Mouse (Mus musculus) mature B cell (primary cell): ENCODE measurements around the gene Gxylt2.

ENCODE experiments used
- in situ Hi-C: fragments of 300-500 bp; cut with MboI; formaldehyde crosslinking; loops from 2 replicates; pipeline ENCODE4 v1.14.3; 2019

Gxylt2 gene

DNA sequence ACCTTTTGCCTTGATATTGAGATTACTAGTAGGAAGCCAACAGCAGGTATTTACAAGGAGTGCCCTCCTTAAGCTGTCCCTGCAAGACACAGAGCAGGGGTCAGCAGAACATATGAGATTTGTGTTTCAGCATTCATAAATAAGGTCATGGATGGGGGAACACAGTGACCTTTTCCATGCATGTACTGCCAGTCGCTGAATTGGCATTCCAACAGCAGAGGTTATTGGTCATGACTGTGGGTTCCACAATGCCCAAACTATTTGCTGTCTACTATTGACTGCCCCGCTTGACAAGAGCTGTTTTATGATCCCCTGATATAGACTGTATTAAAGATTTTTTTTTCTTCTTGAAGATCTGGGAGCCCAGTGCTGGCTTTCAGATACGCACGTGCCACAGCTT, 95.2 kb downstream of the Gxylt2 start:
- in situ Hi-C loops: no loop called here

GRCm38 (mm10) chr6:100800497-100800955, 96.0 kb downstream of the Gxylt2 start:
- in situ Hi-C loops: no loop called here

DNA sequence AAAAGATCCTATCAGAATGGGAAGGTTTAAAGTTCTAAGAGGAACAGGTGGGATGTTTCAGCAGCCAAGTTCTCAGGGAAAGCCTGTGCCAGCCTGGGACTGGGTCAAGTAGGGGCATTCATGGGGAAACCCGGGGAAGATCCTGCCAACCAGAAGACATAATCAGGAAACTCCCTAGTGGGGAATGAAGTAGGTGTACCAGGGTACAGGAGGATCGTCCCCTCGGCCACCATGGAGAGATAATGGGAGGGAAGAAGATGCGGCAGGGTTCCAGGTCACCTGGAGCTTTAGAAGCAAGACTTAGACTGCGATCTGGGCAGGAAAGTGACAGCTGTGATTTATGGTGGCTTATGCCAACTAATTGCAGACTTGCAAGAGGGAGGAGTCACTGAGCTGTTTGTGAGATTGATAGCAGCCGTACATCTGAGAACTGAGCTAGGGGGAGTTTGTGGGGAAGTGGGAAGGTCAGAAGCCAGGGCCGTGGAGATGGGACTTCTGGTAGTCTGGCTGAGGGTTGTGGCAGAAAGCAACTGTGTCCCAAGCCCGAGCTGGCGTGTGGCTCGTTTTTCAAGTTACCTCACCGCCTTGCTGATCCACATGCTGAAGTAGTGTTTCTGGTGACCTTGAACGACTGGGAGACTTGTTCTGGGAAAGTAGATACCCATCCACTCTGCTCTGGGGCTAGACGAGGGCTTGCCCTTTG, 98.0 kb downstream of the Gxylt2 start:
- in situ Hi-C loops: no loop called here

DNA sequence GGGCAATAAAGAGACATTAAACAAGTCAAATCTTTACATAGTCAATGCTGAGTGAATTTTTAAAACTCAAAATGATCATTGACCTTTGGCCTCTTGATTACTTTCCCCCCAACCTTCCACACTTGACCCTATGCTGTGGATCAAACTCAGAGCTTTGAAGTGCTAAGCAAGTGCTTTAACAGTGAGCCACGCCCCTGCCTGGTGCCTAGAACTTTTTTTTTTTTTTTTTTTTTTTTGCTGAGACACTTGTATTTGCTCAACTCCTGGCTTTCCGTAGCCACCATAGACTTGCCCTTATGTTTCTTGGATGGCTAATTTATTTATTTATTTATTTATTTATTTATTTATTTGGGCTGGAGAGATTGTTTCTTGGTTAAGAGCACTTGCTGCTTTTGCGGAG, 98.7 kb downstream of the Gxylt2 start:
- in situ Hi-C loops: no loop called here

GRCm38 (mm10) chr6:100807187-100807586, 102.7 kb downstream of the Gxylt2 start:
- in situ Hi-C loops: no loop called here

DNA sequence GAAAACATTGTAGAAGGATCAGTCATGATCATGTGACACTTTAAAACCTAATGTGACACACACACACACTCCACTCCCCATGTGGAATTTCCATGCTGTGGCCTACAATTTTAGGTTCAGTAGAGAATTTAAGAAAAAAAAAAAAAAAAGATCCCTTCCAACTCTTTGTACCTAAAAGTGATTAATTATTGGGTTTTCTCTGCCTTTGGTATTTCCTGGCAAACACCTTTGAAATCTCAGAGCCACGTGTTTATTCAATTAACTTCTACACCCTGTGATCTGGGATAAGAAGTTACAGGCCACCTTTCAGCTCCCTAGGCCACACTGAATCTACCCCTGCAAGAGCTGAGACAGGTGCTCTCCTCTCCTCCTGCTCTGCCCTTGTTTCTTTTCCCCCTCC, 103.2 kb downstream of the Gxylt2 start:
- in situ Hi-C loops: no loop called here

DNA sequence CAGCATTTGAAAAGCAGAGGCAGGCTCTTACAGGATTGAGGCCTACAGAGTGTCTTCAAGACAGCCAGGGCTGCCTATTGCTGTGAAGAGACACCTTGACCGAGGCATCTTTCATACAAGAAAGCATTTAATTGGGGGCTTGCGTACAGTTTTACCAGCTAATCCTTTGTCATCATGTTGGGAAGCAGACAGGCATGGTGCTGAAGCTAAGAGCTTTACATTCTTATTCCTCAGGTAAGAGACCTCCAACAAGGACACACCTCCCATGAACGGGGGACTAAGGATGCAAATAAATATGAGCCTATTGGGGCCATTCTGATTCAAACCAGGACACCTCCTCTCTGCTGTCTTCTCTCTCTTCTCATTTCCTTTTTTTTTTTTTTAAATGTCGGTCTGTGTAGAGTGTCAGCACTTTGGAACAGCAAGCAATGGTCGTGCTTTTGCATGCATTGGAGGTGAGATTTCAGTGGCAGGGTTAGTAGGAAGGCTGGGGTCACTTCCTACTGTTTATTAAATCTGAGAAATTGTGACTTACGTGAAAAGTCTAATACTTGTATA, 103.8 kb downstream of the Gxylt2 start:
- in situ Hi-C loops: no loop called here

DNA sequence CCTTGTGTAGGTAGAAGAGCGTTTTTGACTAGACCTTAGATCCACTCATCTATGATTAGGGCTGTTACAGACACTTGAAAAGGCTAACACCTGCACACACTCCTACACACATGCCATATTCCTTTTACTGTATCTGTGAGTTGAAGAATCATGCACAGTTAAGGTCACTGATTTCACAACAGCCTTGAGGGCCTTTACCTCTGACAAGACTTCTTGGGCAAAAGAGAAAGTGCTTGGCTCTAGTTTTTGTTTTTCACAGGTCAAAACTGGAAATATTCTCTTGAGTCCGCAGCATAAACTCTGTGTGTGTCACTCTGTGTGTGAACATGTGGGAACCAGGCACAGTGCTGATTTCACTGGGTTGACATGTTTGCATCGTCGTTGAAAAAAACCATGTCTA, 105.6 kb downstream of the Gxylt2 start:
- in situ Hi-C loops: no loop called here

GRCm38 (mm10) chr6:100811731-100812130, 107.2 kb downstream of the Gxylt2 start:
- in situ Hi-C loops: no loop called here

DNA sequence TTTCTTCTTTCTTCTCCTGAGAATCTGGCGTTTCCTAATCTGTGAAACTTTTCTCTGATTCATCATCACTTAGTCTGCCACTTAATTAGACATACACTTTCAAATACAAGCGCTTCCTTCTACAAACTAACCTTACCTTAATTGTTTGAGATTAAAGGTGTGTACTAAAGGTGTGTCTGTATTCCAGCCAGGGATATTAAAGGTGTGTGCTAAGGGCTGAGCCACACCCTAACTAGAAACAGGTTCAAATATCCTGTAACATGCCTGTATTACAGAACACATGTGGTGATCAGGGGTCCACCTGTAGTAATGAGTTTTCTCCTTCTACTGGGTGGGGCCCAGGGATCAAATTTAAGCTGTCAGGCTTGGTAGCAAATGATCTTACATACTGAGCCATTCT, 116.8 kb downstream of the Gxylt2 start:
- in situ Hi-C loops: no loop called here

- in situ Hi-C loops: no loop called here
Measured at GRCm38 (mm10) chr6:100823356-100823755, 118.8 kb downstream of the Gxylt2 start.

- in situ Hi-C loops: no loop called here
Measured at GRCm38 (mm10) chr6:100824381-100824965, 119.9 kb downstream of the Gxylt2 start.

GRCm38 (mm10) chr6:100826046-100826445, 121.5 kb downstream of the Gxylt2 start:
- in situ Hi-C loops: loop anchor here (25.0 kb wide), 2 partner anchors 164 to 539 kb away; partner anchors contain the start of genes Rybp and Shq1

DNA sequence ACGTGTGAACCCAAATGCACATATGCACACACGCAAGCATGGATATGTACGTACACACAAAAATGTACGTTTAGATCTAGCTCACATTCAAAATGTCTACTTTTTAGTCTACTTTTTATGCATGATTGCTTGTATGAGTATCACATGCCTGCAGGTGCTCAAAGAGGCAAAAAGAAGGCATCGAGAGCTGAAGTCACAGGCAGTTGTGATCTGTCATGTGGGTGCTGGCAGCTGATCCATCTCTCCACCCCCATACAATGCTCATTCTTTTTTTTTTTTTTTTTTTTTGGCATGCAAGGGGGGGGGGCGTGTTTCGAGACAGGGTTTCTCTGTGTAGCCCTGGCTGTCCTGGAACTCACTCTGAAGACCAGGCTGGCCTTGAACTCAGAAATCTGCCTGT, 124.0 kb downstream of the Gxylt2 start:
- in situ Hi-C loops: loop anchor here (25.0 kb wide), 2 partner anchors 166 to 541 kb away; partner anchors contain the start of genes Rybp and Shq1

DNA sequence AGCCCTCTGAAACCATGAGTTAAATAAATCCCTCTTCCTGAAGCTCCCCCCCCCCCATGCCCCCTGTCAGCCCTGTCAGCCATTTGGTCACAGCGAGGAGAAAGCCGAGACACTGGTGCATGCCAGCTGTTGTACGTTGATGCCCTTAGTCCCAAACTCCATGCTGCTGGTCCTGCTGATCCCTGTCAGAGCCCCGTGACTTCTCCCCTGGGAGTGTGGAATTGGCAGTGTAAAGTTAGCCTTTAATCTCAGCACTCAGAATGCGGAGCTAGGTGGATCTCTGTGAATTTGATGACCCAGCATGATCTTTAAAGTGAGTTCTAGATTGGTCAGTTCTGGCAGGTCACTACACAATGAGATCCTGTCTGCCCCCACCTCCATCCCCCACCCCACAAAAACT, 125.2 kb downstream of the Gxylt2 start:
- in situ Hi-C loops: loop anchor here (25.0 kb wide), 2 partner anchors 167 to 542 kb away; partner anchors contain the start of genes Rybp and Shq1

GRCm38 (mm10) chr6:100831188-100831587, 126.7 kb downstream of the Gxylt2 start:
- in situ Hi-C loops: loop anchor here (25.0 kb wide), 2 partner anchors 169 to 544 kb away; partner anchors contain the start of genes Rybp and Shq1

DNA sequence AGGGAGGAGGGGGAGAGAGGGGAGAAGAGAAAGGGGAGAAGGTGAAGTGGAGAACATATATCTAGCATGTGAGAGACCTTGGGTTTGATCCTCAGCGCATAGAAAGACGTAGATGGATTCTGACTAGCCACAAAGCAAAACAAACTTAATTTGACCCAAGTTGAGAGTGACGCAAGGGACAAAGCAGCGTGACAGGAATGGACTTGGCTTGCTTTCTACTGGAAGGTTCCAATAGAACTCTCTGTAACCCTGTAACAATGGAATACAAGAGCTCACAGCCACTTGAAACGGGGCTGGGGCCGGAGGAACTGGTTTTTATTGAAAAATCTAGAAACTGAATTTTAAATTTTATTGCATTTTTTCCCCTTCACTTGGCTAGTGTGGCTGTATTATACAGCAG, 127.2 kb downstream of the Gxylt2 start:
- in situ Hi-C loops: loop anchor here (25.0 kb wide), 2 partner anchors 169 to 544 kb away; partner anchors contain the start of genes Rybp and Shq1

DNA sequence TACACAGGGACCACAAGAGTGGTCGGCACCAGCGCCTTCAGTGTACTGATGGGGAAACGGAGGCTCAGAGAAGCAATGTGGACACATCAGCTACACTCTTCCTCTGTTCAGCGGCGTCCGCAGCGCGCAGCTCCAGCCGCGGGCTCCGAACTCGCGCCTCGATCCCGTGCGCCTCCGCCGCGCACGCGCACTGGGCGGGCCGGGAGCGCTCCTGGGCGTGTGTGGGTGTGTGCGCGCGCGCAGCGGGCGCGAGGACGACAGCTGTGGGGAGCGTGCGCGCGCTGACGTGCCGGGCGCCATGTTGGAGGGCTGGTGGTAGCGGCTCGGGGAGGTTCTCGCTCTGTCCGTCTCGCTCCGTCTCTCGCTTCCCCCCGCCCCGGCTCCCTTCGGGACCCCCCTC, 128.8 kb downstream of the Gxylt2 start, which contains the start of gene Ppp4r2:
Gene Ppp4r2 (plus strand): TSS at position 268 of the 400 bp plus-strand sequence.
- in situ Hi-C loops: loop anchor here (25.0 kb wide), 2 partner anchors 171 to 546 kb away; partner anchors contain the start of genes Rybp and Shq1

DNA sequence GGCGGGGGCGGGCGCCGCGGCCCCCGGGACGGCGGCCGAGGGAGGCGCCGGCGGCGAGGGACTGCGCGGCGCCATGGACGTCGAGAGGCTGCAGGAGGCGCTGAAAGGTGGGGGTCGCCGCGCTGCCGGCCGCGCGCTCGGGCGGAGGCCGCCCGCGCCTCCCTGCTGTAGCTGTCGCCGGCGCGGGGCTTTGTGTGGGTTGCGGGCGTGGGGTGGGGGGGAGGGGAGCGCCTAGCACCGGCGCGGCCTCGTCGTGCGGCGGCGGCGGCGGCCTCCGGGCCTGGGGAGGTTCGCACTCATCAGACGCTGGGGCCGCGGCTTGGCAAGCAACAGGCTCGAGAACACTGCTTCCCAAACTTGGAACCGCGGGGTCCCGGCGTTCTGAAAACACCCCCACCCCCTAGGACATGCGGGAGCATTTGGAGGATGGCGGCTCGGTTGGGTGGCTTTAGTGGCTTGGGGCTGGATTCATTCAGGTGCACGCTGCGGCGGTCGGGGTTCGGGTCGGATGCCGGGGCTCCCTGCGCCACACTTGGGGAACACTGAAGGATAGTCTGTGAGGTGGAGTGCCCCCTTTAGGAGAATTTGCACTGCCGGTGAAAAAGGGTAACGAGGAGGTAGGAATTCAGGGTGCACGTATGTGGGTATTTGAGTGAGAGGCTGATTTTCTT, 129.4 kb downstream of the Gxylt2 start:
- in situ Hi-C loops: loop anchor here (25.0 kb wide), 2 partner anchors 172 to 547 kb away; partner anchors contain the start of genes Rybp and Shq1

GRCm38 (mm10) chr6:100834489-100835160, 130.1 kb downstream of the Gxylt2 start:
- in situ Hi-C loops: loop anchor here (25.0 kb wide), 2 partner anchors 172 to 547 kb away; partner anchors contain the start of genes Rybp and Shq1

- in situ Hi-C loops: loop anchor here (25.0 kb wide), 2 partner anchors 183 to 558 kb away; partner anchors contain the start of genes Rybp and Shq1
Measured at GRCm38 (mm10) chr6:100845058-100845457, 140.5 kb downstream of the Gxylt2 start.
